Mouse (Mus musculus) right cerebral cortex, adult 2 months (tissue): ENCODE results near the gene Kcnj16.

ENCODE experiments used
- DNase-seq, 2 experiments: peaks; one replicate each; pipeline ENCODE4 v3.0.0; 2021 to 2022; ENCODE audit warnings: low spot score in 2 of 2

Gene Kcnj16

GRCm38 (mm10) chr11:111054854-111055822 lies 87.3 kb downstream of the Kcnj16 start:
- no peak for DNase-seq

- DNase-seq: peak; percentile 39 to 57
Observed at GRCm38 (mm10) chr11:111056030-111056429, 88.2 kb downstream of the Kcnj16 start.

- DNase-seq: no peak
Observed at GRCm38 (mm10) chr11:111057435-111057834, 89.6 kb downstream of the Kcnj16 start.

GRCm38 (mm10) chr11:111059440-111059839 lies 91.6 kb downstream of the Kcnj16 start:
- no peak for DNase-seq

GRCm38 (mm10) chr11:111060216-111060615 lies 92.4 kb downstream of the Kcnj16 start:
- DNase-seq: no peak

- peak; percentile 68 to 70 for DNase-seq
Observed at GRCm38 (mm10) chr11:111064751-111065527, 97.1 kb downstream of the Kcnj16 start.

GRCm38 (mm10) chr11:111065635-111066298 lies 97.9 kb downstream of the Kcnj16 start, which contains the start of gene Kcnj2:
Kcnj2 (plus strand) TSS chr11:111066164.
- DNase-seq: peak; percentile 93 to 94

- DNase-seq: peak in 1 of 2 experiments; percentile 26
Observed at GRCm38 (mm10) chr11:111066299-111066691, 98.5 kb downstream of the Kcnj16 start.

- DNase-seq: no peak
Observed at GRCm38 (mm10) chr11:111067787-111068186, 100.0 kb downstream of the Kcnj16 start.

- no peak for DNase-seq
Observed at GRCm38 (mm10) chr11:111070460-111070859, 102.6 kb downstream of the Kcnj16 start.

GRCm38 (mm10) chr11:111074131-111074530 lies 106.3 kb downstream of the Kcnj16 start:
- no peak for DNase-seq
